Mouse (Mus musculus) lung, postnatal 0 days (tissue): ENCODE data around the gene D930048N14Rik. TPM values are rescaled to one million over a fixed set of nuclear protein-coding genes. Genes with fewer than 3 reads are reported as not detected.

ENCODE experiments used
- ATAC-seq: fragments of 200-750 bp; cut with Nextera tagmentation; 2 replicates; pipeline ENCODE4 v1.8.0; 2017; ENCODE audit warnings: moderate library complexity
- DNase-seq: peaks from one replicate; pipeline ENCODE4 v3.0.0-alpha.2; 2016; ENCODE audit warnings: low spot score
- H3K27ac ChIP-seq: fragments of 300-500 bp; sonication (generic); 2 replicates; pipeline ENCODE4 v1.5.1; 2014; ENCODE audit warnings: antibody characterized with exemption, mild to moderate bottlenecking, low read length, mixed read lengths
- H3K27me3 ChIP-seq: fragments of 300-500 bp; sonication (generic); replicated peaks from 2 replicates; pipeline ENCODE4 v1.6.1; 2014; ENCODE audit warnings: low read length, mixed read lengths; ENCODE audit not compliant: insufficient read depth
- H3K36me3 ChIP-seq: fragments of 300-500 bp; sonication (generic); 2 replicates; pipeline ENCODE4 v1.6.1; 2014; ENCODE audit warnings: low read length, mixed read lengths; ENCODE audit not compliant: insufficient read depth
- H3K4me1 ChIP-seq: fragments of 300-500 bp; sonication (generic); 2 replicates; pipeline ENCODE4 v1.6.1; 2014; ENCODE audit warnings: antibody characterized with exemption, low read depth, low read length, mixed read lengths; ENCODE audit not compliant: insufficient read depth
- H3K4me2 ChIP-seq: fragments of 300-500 bp; sonication (generic); replicated peaks from 2 replicates; pipeline ENCODE4 v1.6.1; 2014; ENCODE audit warnings: low read depth, mild to moderate bottlenecking, low read length, moderate library complexity, mixed read lengths
- H3K4me3 ChIP-seq: fragments of 300-500 bp; sonication (generic); 2 replicates; pipeline ENCODE4 v1.5.1; 2014; ENCODE audit warnings: low read depth, low read length
- H3K9ac ChIP-seq: fragments of 300-500 bp; sonication (generic); replicated peaks from 2 replicates; pipeline ENCODE4 v1.6.1; 2014; ENCODE audit warnings: low read depth, mild to moderate bottlenecking
- H3K9me3 ChIP-seq: fragments of 300-500 bp; sonication (generic); 2 replicates; pipeline ENCODE4 v1.6.1; 2016; ENCODE audit warnings: low read length, mixed read lengths
- CTCF ChIP-seq: IDR thresholded peaks from 2 replicates; pipeline ENCODE4 v1.5.1; 2016; ENCODE audit warnings: antibody characterized with exemption, mild to moderate bottlenecking
- EP300 ChIP-seq: IDR thresholded peaks from 2 replicates; pipeline ENCODE4 v1.6.1; 2016; ENCODE audit warnings: antibody characterized with exemption, mild to moderate bottlenecking, control low read depth
- WGBS: fragments of 180-500 bp; shearing (Covaris S2); extraction: QIAGEN DNeasy Blood & Tissue Kit; methylation state at CpG from one replicate; pipeline ENCODE4 v1.1.7; 2014; 5-methylcytosine and 5-hydroxymethylcytosine counted together
- polyA plus RNA-seq: library from polyadenylated mRNA; unstranded; fragments of >200 nt; fragmentation: Nextera tagmentation; extraction: Ambion mirVana; gene quantifications from 2 replicates; pipeline ENCODE4 v1.2.1, GENCODE M21; 2015

Gene D930048N14Rik
- polyA plus RNA-seq, 1 experiment from 2014 or later, result 2.5 TPM

- WGBS, result 3% methylated on average over 4 of the region's 4 CpGs
- H3K4me3 ChIP-seq, result no peak overlapping the region
- H3K4me2 ChIP-seq, result no peak overlapping the region
- H3K27ac ChIP-seq, result no peak overlapping the region
- H3K36me3 ChIP-seq, result 0 out of 2 replicates have a peak, but pooled peaks cover 2% of the 10 kb centered on the region
- ATAC-seq (no peak), DNase-seq (peak; percentile 89)
- no peak overlapping the region for H3K9ac ChIP-seq
- TF ChIP-seq CTCF (peak; percentile 91), EP300 (no peak)
- H3K4me1 ChIP-seq, result peaks cover 16% of the 10 kb centered on the region
- no peaks in the 10 kb centered on the region for H3K9me3 ChIP-seq
- H3K27me3 ChIP-seq, result no peaks in the 10 kb centered on the region
Measured at GRCm38 (mm10) chr11:51617693-51618092, 33.1 kb upstream of the D930048N14Rik start.

GRCm38 (mm10) chr11:51618894-51619408, 31.8 kb upstream of the D930048N14Rik start:
- 45% methylated on average over 8 of the region's 8 CpGs for WGBS
- no peak overlapping the region for H3K9ac ChIP-seq

GRCm38 (mm10) chr11:51619409-51620060, 31.2 kb upstream of the D930048N14Rik start, which contains the start of gene Nhp2:
Nhp2 (plus strand) TSS chr11:51619735.
- peak; percentile 90 for ATAC-seq
- peak within 1 kb of the TSS; percentile 74 for H3K4me2 ChIP-seq
- under 1% methylated on average over 51 of the region's 51 CpGs for WGBS

More at GRCm38 (mm10) chr11:51618894-51619408, 31.8 kb upstream of the D930048N14Rik start:
- Histone ChIP-seq H3K36me3 (peaks cover 14% of the 10 kb centered on the region), H3K27me3 (no peaks in the 10 kb centered on the region), H3K27ac (no peak overlapping the region), H3K4me1 (peaks cover 16% of the 10 kb centered on the region), H3K9me3 (no peaks in the 10 kb centered on the region), H3K4me2 (peak overlapping the region; percentile 74), H3K4me3 (peak overlapping the region; percentile 50; the same call in 1 of the 2 replicates)
- DNase-seq (no peak), ATAC-seq (no peak; the same call in 1 of the 2 replicates)
- TF ChIP-seq EP300 (no peak), CTCF (no peak)

GRCm38 (mm10) chr11:51620084-51620483, 30.7 kb upstream of the D930048N14Rik start:
- peak overlapping the region; percentile 74 for H3K4me2 ChIP-seq
- ATAC-seq (no peak), DNase-seq (no peak)
- H3K4me3 ChIP-seq, result peak overlapping the region; percentile 50
- H3K9ac ChIP-seq, result peak overlapping the region; percentile 46
- peaks cover 25% of the 10 kb centered on the region for H3K36me3 ChIP-seq
- no peak for TF ChIP-seq EP300
- 1% methylated on average over 11 of the region's 11 CpGs for WGBS
- peaks cover 7% of the 10 kb centered on the region for H3K4me1 ChIP-seq
- no peaks in the 10 kb centered on the region for H3K9me3 ChIP-seq
- H3K27me3 ChIP-seq, result no peaks in the 10 kb centered on the region
- peak overlapping the region; percentile 7 for H3K27ac ChIP-seq

More at GRCm38 (mm10) chr11:51619409-51620060, 31.2 kb upstream of the D930048N14Rik start, which contains the start of gene Nhp2:
- peak; percentile 99 for DNase-seq
- H3K9me3 ChIP-seq, result no peaks in the 10 kb centered on the region
- peak; percentile 61; the same call in 1 of the 2 replicates for TF ChIP-seq EP300
- TF ChIP-seq CTCF, result no peak
- H3K4me1 ChIP-seq, result peaks cover 13% of the 10 kb centered on the region
- H3K27me3 ChIP-seq, result no peaks in the 10 kb centered on the region
- peak within 1 kb of the TSS; percentile 7 for H3K27ac ChIP-seq
- H3K4me3 ChIP-seq, result peak within 1 kb of the TSS; percentile 50
- H3K9ac ChIP-seq, result peak within 1 kb of the TSS; percentile 46
- peaks cover 20% of the 10 kb centered on the region for H3K36me3 ChIP-seq

- 89% methylated on average over 2 of the region's 2 CpGs for WGBS
- Histone ChIP-seq H3K9me3 (no peaks in the 10 kb centered on the region), H3K27me3 (no peaks in the 10 kb centered on the region), H3K27ac (no peak overlapping the region), H3K9ac (no peak overlapping the region), H3K4me1 (peaks cover 7% of the 10 kb centered on the region), H3K36me3 (peaks cover 33% of the 10 kb centered on the region), H3K4me3 (no peak overlapping the region), H3K4me2 (no peak overlapping the region)
- TF ChIP-seq EP300 (no peak), CTCF (no peak)
- no peak for ATAC-seq
- no peak for DNase-seq
Measured at GRCm38 (mm10) chr11:51621776-51622175, 29.0 kb upstream of the D930048N14Rik start.

- Histone ChIP-seq H3K27me3 (no peaks in the 10 kb centered on the region), H3K4me3 (no peak overlapping the region), H3K36me3 (peaks cover 44% of the 10 kb centered on the region), H3K9ac (no peak overlapping the region), H3K27ac (no peak overlapping the region), H3K4me1 (peaks cover 7% of the 10 kb centered on the region), H3K4me2 (no peak overlapping the region), H3K9me3 (no peaks in the 10 kb centered on the region)
- WGBS, result 76% methylated on average over 7 of the region's 7 CpGs
- TF ChIP-seq EP300, result no peak
- TF ChIP-seq CTCF, result no peak
- ATAC-seq (no peak), DNase-seq (no peak)
Measured at GRCm38 (mm10) chr11:51622971-51623491, 27.7 kb upstream of the D930048N14Rik start.
